In the genomic region with DNA sequence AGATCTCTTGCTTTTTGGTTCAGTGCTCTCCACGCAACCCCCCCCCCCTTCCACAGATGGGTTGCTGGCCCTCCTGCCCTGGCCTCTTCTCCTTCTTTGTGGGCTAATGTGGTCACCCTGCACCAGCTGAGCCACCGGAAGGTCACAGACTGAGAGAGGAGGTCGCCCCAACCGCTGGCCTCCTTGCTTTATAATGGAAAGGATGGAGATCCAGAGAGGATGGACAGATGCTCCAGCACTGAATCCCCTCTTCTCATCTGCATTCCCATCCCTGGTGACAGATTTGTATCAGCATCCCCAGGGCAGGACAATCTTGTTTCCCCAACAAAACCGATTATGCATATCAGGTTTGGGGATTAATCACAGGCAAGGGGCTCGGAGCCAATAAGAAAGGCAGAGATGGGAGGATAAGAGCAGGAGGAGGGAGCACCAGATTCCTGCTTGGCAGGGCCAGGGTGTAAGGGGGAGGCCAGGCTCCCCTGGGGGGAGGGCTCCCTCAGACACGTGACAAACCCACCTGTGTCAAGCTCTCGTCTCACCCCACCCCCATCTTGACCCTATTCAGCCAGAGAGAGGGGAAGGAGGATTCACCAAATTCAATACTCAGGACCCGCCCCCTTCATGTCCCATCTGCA, we compare ENCODE assay signal across 17 mouse cellular contexts.
"Had no signal": no experiment of that assay in that cellular context is flagged by ENCODE, and none has a peak within 500 bp of the region (broad histone marks: within the 10 kb centered on the region; RNA-seq: fewer than 3 reads in every experiment).

No protein-coding gene starts in this region.

- H3K27me3 ChIP-seq: liver, embryonic 13.5 days; lung, embryonic 15.5 days; megakaryocyte, embryonic 14.5 days had no signal

- H3K4me2 ChIP-seq: limb, embryonic 12.5 days; liver, embryonic 13.5 days; lung, embryonic 15.5 days had no signal

- H3K4me1 ChIP-seq: limb, embryonic 12.5 days; liver, embryonic 13.5 days; lung, embryonic 15.5 days; megakaryocyte, embryonic 14.5 days had no signal

- H3K9ac ChIP-seq: limb, embryonic 12.5 days; liver, embryonic 13.5 days; liver, postnatal 0 days; lung, embryonic 15.5 days had no signal

- H3K9me3 ChIP-seq: limb, embryonic 12.5 days; lung, embryonic 15.5 days had no signal

- ATAC-seq: intestine, postnatal 0 days; liver, postnatal 0 days had no signal

- H3K27ac ChIP-seq: kidney, postnatal 0 days; layer of hippocampus, adult 2 months; limb, embryonic 12.5 days; liver, embryonic 13.5 days; lung, embryonic 15.5 days; macrophage had no signal

- H3K36me3 ChIP-seq: limb, embryonic 12.5 days; liver, embryonic 13.5 days; lung, embryonic 15.5 days had no signal

- H3K4me3 ChIP-seq: layer of hippocampus, adult 2 months; limb, embryonic 12.5 days; liver, embryonic 13.5 days; lung, embryonic 15.5 days; megakaryocyte, embryonic 14.5 days had no signal

- DNase-seq: kidney, adult 9 months; kidney, postnatal 36 days; liver; liver, embryonic 13.5 days; liver, postnatal 0 days; lung, postnatal 14 days; right cerebral cortex, postnatal 4 days; spleen, adult 18-20 months; thymus, adult 18-20 months; thymus, postnatal 14 days had no signal
